ENCODE assay signal across 19 mouse cellular contexts in the genomic region with DNA sequence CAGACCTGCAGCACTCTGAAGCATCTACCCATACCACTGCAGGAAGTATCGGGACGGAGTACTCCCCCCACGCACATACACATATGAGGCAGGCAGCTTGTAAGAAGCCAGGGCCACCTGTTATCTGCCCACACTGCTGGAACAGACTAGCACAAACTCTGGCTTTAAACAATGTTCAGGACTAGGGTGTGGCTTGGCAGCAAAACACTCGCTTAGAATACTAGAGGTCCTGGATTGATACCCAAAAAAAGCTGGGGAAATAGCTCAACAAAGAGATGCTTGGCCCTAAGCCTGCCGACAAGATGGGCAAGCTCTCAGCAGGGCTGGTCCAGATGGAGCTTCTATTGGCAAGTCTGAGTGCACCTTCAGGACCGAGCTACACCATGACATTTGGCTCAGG. TPM values are rescaled to one million over a fixed set of nuclear protein-coding genes. Genes with fewer than 3 reads are reported as not detected.
DNase-seq lines count a peak whose midpoint lies in the region; ATAC-seq lines count a peak whose summit lies in the region.
"Had no signal": no experiment of that assay in that cellular context is flagged by ENCODE, and none has a peak within 500 bp of the region (broad histone marks: within the 10 kb centered on the region; RNA-seq: fewer than 3 reads in every experiment).

No protein-coding gene starts in this region.

- peaks cover 17% of the 10 kb centered on the region; the same call in 1 of the 2 replicates for H3K27me3 ChIP-seq in forebrain, embryonic 15.5 days
- H3K27me3 ChIP-seq in hindbrain, embryonic 11.5 days (ENCODE audit: control insufficient read depth, insufficient read depth, low read length) = peaks cover 27% of the 10 kb centered on the region

- no peak overlapping the region for H3K27ac ChIP-seq in forebrain, embryonic 15.5 days (replicated peaks)
- H3K27ac ChIP-seq in hindbrain, embryonic 11.5 days (ENCODE audit: low read depth, low read length) = no peak overlapping the region
- H3K27ac ChIP-seq: embryonic facial prominence, embryonic 13.5 days; forebrain, embryonic 12.5 days; heart, embryonic 15.5 days; hindbrain, postnatal 0 days; liver, embryonic 13.5 days; midbrain, embryonic 13.5 days; stomach, postnatal 0 days had no signal

- peaks cover 22% of the 10 kb centered on the region for H3K4me1 ChIP-seq in forebrain, embryonic 15.5 days
- no peaks in the 10 kb centered on the region for H3K4me1 ChIP-seq in hindbrain, embryonic 11.5 days (replicated peaks; ENCODE audit: control insufficient read depth, insufficient read depth, low read length)

- ATAC-seq in forebrain, embryonic 15.5 days (replicated peaks) = no peak
- no peak for ATAC-seq in hindbrain, embryonic 11.5 days (ENCODE audit: low FRiP score)
- ATAC-seq: hindbrain, postnatal 0 days; midbrain, embryonic 13.5 days had no signal

- H3K9ac ChIP-seq in forebrain, embryonic 15.5 days (replicated peaks) = no peak overlapping the region
- no peak overlapping the region for H3K9ac ChIP-seq in hindbrain, embryonic 11.5 days (ENCODE audit: low read depth, low read length)
- H3K9ac ChIP-seq: embryonic facial prominence, embryonic 13.5 days; forebrain, embryonic 12.5 days; heart, embryonic 15.5 days; liver, embryonic 13.5 days; midbrain, embryonic 13.5 days had no signal

- H3K4me3 ChIP-seq in forebrain, embryonic 15.5 days = no peak overlapping the region
- no peak overlapping the region for H3K4me3 ChIP-seq in hindbrain, embryonic 11.5 days (ENCODE audit: low read depth, low read length)
- H3K4me3 ChIP-seq: embryonic facial prominence, embryonic 13.5 days; forebrain, embryonic 12.5 days; heart, embryonic 15.5 days; liver, embryonic 13.5 days; midbrain, embryonic 13.5 days had no signal

- H3K36me3 ChIP-seq in forebrain, embryonic 15.5 days = peaks cover 3% of the 10 kb centered on the region; the same call in 1 of the 2 replicates
- no peaks in the 10 kb centered on the region for H3K36me3 ChIP-seq in hindbrain, embryonic 11.5 days (ENCODE audit: control insufficient read depth, insufficient read depth, low read length)
- H3K36me3 ChIP-seq: embryonic facial prominence, embryonic 13.5 days; forebrain, embryonic 12.5 days; heart, embryonic 15.5 days; liver, embryonic 13.5 days had no signal

- no peaks in the 10 kb centered on the region for H3K9me3 ChIP-seq in forebrain, embryonic 15.5 days
- H3K9me3 ChIP-seq in hindbrain, embryonic 11.5 days (ENCODE audit: control insufficient read depth, low read length) = no peaks in the 10 kb centered on the region
- H3K9me3 ChIP-seq: embryonic facial prominence, embryonic 13.5 days; forebrain, embryonic 12.5 days; heart, embryonic 15.5 days; liver, embryonic 13.5 days; midbrain, embryonic 13.5 days had no signal

- peak; percentile 28 for DNase-seq in testis, postnatal 10 days (ENCODE audit: low spot score)
- DNase-seq in testis, postnatal 14 days (ENCODE audit: low spot score) = no peak
- DNase-seq in cerebellum, adult 9-10 months = peak; percentile 91
- DNase-seq in layer of hippocampus, adult 9-10 months (ENCODE audit: low spot score) = peak; percentile 83
- peak; percentile 78 for DNase-seq in right cerebral cortex, postnatal 25 days
- no peak for DNase-seq in hindbrain, embryonic 11.5 days (ENCODE audit: low spot score)
- DNase-seq in T-cell, adult 2 months (ENCODE audit: low spot score) = no peak
- DNase-seq: gastrocnemius, postnatal 36 days; kidney, adult 9 months; liver, embryonic 13.5 days; lung, postnatal 14 days; spleen, adult 18-20 months had no signal

- 70% methylated on average over 6 of the region's 6 CpGs for WGBS in forebrain, embryonic 15.5 days
- 81% methylated on average over 6 of the region's 6 CpGs for whole genome bisulfite sequencing in hindbrain, embryonic 11.5 days

- H3K4me2 ChIP-seq in forebrain, embryonic 15.5 days (replicated peaks) = no peak overlapping the region
- H3K4me2 ChIP-seq in hindbrain, embryonic 11.5 days (replicated peaks; ENCODE audit: low read depth, low read length) = no peak overlapping the region
- H3K4me2 ChIP-seq: embryonic facial prominence, embryonic 13.5 days; forebrain, embryonic 12.5 days; heart, embryonic 15.5 days; liver, embryonic 13.5 days; midbrain, embryonic 13.5 days had no signal

RNA-seq across cellular contexts. Expression of gene Panx2, which starts 4.0 kb away (rescaled TPM):
- 3.6 and 4.6 TPM in 2 replicates for polyA plus RNA-seq in forebrain, embryonic 15.5 days (2015; fragmentation: Nextera tagmentation; extraction: Ambion mirVana)
- polyA plus RNA-seq in hindbrain, embryonic 11.5 days (2014; fragmentation: Nextera tagmentation; extraction: Ambion mirVana) = 0.33 and 0.94 TPM in 2 replicates
- polyA plus RNA-seq: liver, embryonic 13.5 days had no signal

RNA-seq across cellular contexts. Expression of gene Trabd, which starts 11.4 kb away (rescaled TPM):
- polyA plus RNA-seq in forebrain, embryonic 15.5 days (2015; fragmentation: Nextera tagmentation; extraction: Ambion mirVana) = 39.3 and 39.9 TPM in 2 replicates
- polyA plus RNA-seq in hindbrain, embryonic 11.5 days (2014; fragmentation: Nextera tagmentation; extraction: Ambion mirVana) = 39.5 and 42.1 TPM in 2 replicates

RNA-seq across cellular contexts. Expression of gene Selenoo, which starts 25.3 kb away (rescaled TPM):
- polyA plus RNA-seq in forebrain, embryonic 15.5 days (2015; fragmentation: Nextera tagmentation; extraction: Ambion mirVana) = 25.0 and 26.0 TPM in 2 replicates
- 17.2 and 20.4 TPM in 2 replicates for polyA plus RNA-seq in hindbrain, embryonic 11.5 days (2014; fragmentation: Nextera tagmentation; extraction: Ambion mirVana)

RNA-seq across cellular contexts. Expression of gene Tubgcp6, which starts 59.4 kb away (rescaled TPM):
- 17.5 and 17.7 TPM in 2 replicates for polyA plus RNA-seq in forebrain, embryonic 15.5 days (2015; fragmentation: Nextera tagmentation; extraction: Ambion mirVana)
- polyA plus RNA-seq in hindbrain, embryonic 11.5 days (2014; fragmentation: Nextera tagmentation; extraction: Ambion mirVana) = 17.5 and 17.6 TPM in 2 replicates

Comparison
In these comparisons a context has a peak if more than half of its experiments do, and no peak if none do; other contexts are left out.
1. DNase-seq: peak in testis, postnatal 10 days (single experiment), cerebellum, adult 9-10 months (single experiment), layer of hippocampus, adult 9-10 months (single experiment) and right cerebral cortex, postnatal 25 days (single experiment); none in testis, postnatal 14 days (single experiment), hindbrain, embryonic 11.5 days (single experiment) and T-cell, adult 2 months (single experiment).